Mouse (Mus musculus) c-Kit-negative CD71-positive TER-119-positive erythroid progenitor cells, embryonic 14.5 days (primary cell): ENCODE results near the gene Gng7.

Experiments used
- DNase-seq: peaks from one replicate; pipeline ENCODE4 v3.0.0-alpha.2; 2013; ENCODE audit warnings: low read depth, low spot score

The Gng7 gene

GRCm38 (mm10) chr10:80900318-80901247 is 114.2 kb downstream of the Gng7 start, which contains the start of gene Timm13:
TSS of gene Timm13 (minus strand) at chr10:80900969.
- DNase-seq: peak; percentile 96

DNA sequence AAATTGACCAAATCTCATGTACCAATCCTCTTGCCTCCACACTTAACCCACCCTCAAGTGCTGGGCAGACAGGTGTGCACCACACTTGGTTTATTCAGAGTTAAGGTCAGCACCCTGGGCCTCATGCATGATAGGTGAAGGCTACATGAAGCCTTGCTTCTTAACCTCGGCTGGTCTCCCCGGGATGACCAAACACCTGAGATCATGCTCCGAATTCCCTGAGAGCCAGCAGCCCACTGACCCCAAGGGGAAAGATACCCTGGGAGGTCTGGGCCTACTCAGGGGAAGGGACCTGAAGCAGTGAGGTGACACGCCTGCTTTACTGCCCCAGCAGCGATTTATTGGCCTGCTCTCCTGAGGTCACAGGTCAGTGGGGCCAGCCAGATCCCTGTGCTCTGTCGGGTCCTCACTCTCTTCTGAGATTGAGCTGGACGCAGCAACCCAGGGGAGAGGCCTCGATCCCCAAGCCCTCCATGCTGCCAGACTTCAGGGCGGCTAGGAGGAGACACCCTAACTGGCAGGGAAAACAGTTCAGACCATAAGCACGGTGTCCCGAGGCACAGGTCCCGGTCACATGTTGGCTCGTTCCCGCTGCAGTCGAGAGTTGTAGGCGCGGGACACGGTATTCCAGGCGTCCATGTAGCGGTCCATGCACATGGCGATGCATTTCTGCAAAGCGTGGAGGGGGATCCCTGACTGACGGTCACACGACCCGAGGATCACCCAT is 115.0 kb downstream of the Gng7 start:
- no peak for DNase-seq

- DNase-seq: no peak
Measured at GRCm38 (mm10) chr10:80899074-80899473, 115.7 kb downstream of the Gng7 start.
